Mouse (Mus musculus) natural killer cell, adult 2 months (primary cell): ENCODE results near the gene Farsa.
A peak's percentile ranks its signal among the peaks of the same experiment; 100 is the strongest.

Source experiments
- DNase-seq, 2 experiments: peaks; one replicate each; pipeline ENCODE4 v3.0.0; 2022; ENCODE audit warnings: low spot score in 2 of 2

Gene Farsa

GRCm38 (mm10) chr8:84910551-84910950 is 53.8 kb downstream of the Farsa start:
- no peak for DNase-seq

GRCm38 (mm10) chr8:84911854-84912253 is 55.1 kb downstream of the Farsa start:
- no peak for DNase-seq

GRCm38 (mm10) chr8:84912391-84912790 is 55.6 kb downstream of the Farsa start:
- no peak for DNase-seq

- peak; percentile 80 to 89 for DNase-seq
Observed at GRCm38 (mm10) chr8:84912895-84913501, 56.2 kb downstream of the Farsa start.

- DNase-seq, result no peak
Observed at GRCm38 (mm10) chr8:84913502-84913900, 56.7 kb downstream of the Farsa start.

- peak; percentile 34 to 73 for DNase-seq
Observed at GRCm38 (mm10) chr8:84913960-84914359, 57.2 kb downstream of the Farsa start.

GRCm38 (mm10) chr8:84915269-84915668 is 58.5 kb downstream of the Farsa start:
- DNase-seq, result no peak

- no peak for DNase-seq
Observed at GRCm38 (mm10) chr8:84917781-84918180, 61.0 kb downstream of the Farsa start.

- DNase-seq, result no peak
Observed at GRCm38 (mm10) chr8:84918646-84919045, 61.9 kb downstream of the Farsa start.
